Mouse (Mus musculus) T-helper 2 cell (primary cell): ENCODE results near the gene Ier3.

Experiments used
- in situ Hi-C: fragments of 300-600 bp; cut with MboI, MseI; formaldehyde crosslinking; loops from one replicate; pipeline ENCODE4 v1.15.1; 2025; ENCODE audit warnings: high pct_unique_total_duplicates

Ier3 gene

GRCm38 (mm10) chr17:35835424-35836140 lies 14.1 kb downstream of the Ier3 start:
- in situ Hi-C loops: loop anchor here (5.0 to 10.0 kb wide), 2 partner anchors 37 to 279 kb away; no protein-coding TSS in a partner anchor

- in situ Hi-C loops: loop anchor here (5.0 to 10.0 kb wide), 2 partner anchors 36 to 278 kb away; no protein-coding TSS in a partner anchor
These were observed 14.9 kb downstream of the Ier3 start for GRCm38 (mm10) chr17:35836178-35836965.

- in situ Hi-C loops: loop anchor here (5.0 to 10.0 kb wide), 2 partner anchors 35 to 278 kb away; no protein-coding TSS in a partner anchor
These were observed 15.5 kb downstream of the Ier3 start for GRCm38 (mm10) chr17:35836991-35837422.

GRCm38 (mm10) chr17:35837487-35837886 lies 16.0 kb downstream of the Ier3 start:
- in situ Hi-C loops: loop anchor here (5.0 to 10.0 kb wide), 2 partner anchors 35 to 277 kb away; no protein-coding TSS in a partner anchor

- in situ Hi-C loops: loop anchor here (5.0 to 10.0 kb wide), 2 partner anchors 34 to 277 kb away; no protein-coding TSS in a partner anchor
These were observed 16.6 kb downstream of the Ier3 start, which contains the start of gene Tubb5 for GRCm38 (mm10) chr17:35838122-35838544. Tubb5 (minus strand) TSS chr17:35838306.

- in situ Hi-C loops: loop anchor here (5.0 to 10.0 kb wide), 2 partner anchors 34 to 276 kb away; no protein-coding TSS in a partner anchor
These were observed 17.1 kb downstream of the Ier3 start for GRCm38 (mm10) chr17:35838570-35838969.

GRCm38 (mm10) chr17:35839002-35839401 lies 17.5 kb downstream of the Ier3 start:
- in situ Hi-C loops: loop anchor here (5.0 to 10.0 kb wide), 2 partner anchors 33 to 276 kb away; no protein-coding TSS in a partner anchor

GRCm38 (mm10) chr17:35840561-35840960 lies 19.1 kb downstream of the Ier3 start:
- in situ Hi-C loops: loop anchor here (10.0 kb wide), 1 partner anchor 54 kb away; the partner anchor contains the start of gene 2310061I04Rik

GRCm38 (mm10) chr17:35841076-35841950 lies 19.8 kb downstream of the Ier3 start, which contains the start of gene Mdc1:
Mdc1 (plus strand) TSS chr17:35841515.
- in situ Hi-C loops: loop anchor here (10.0 kb wide), 1 partner anchor 53 kb away; the partner anchor contains the start of gene 2310061I04Rik

- in situ Hi-C loops: loop anchor here (10.0 kb wide), 1 partner anchor 53 kb away; the partner anchor contains the start of gene 2310061I04Rik
These were observed 20.5 kb downstream of the Ier3 start for GRCm38 (mm10) chr17:35842006-35842405.

- in situ Hi-C loops: loop anchor here (10.0 kb wide), 1 partner anchor 51 kb away; the partner anchor contains the start of gene 2310061I04Rik
These were observed 22.0 kb downstream of the Ier3 start for GRCm38 (mm10) chr17:35843514-35843913.

- in situ Hi-C loops: loop anchor here (10.0 kb wide), 1 partner anchor 47 kb away; the partner anchor contains the start of gene 2310061I04Rik
These were observed 26.6 kb downstream of the Ier3 start for GRCm38 (mm10) chr17:35848112-35848511.

- in situ Hi-C loops: no loop called here
These were observed 29.5 kb downstream of the Ier3 start for GRCm38 (mm10) chr17:35850974-35851373.

GRCm38 (mm10) chr17:35859371-35859770 lies 37.9 kb downstream of the Ier3 start:
- in situ Hi-C loops: no loop called here

- in situ Hi-C loops: no loop called here
These were observed 38.4 kb downstream of the Ier3 start for GRCm38 (mm10) chr17:35859835-35860234.

GRCm38 (mm10) chr17:35860831-35861197 lies 39.3 kb downstream of the Ier3 start:
- in situ Hi-C loops: no loop called here

GRCm38 (mm10) chr17:35861198-35861857 lies 39.8 kb downstream of the Ier3 start, which contains the start of gene Nrm:
Nrm (plus strand) TSS chr17:35861318.
- in situ Hi-C loops: no loop called here

GRCm38 (mm10) chr17:35864832-35865353 lies 43.4 kb downstream of the Ier3 start:
- in situ Hi-C loops: no loop called here

- in situ Hi-C loops: no loop called here
These were observed 44.2 kb downstream of the Ier3 start, which contains the start of gene Ppp1r18 for GRCm38 (mm10) chr17:35865481-35866280. Ppp1r18 (plus strand) TSS chr17:35865593.
